Mouse (Mus musculus) hindbrain, embryonic 12.5 days (tissue): ENCODE results near the gene Rnf5. TPM values are rescaled to one million over a fixed set of nuclear protein-coding genes. Genes with fewer than 3 reads are reported as not detected.

Experiments
- ATAC-seq: fragments of 200-750 bp; cut with Nextera tagmentation; 2 replicates; pipeline ENCODE4 v1.8.0; 2017; ENCODE audit warnings: moderate TSS enrichment; ENCODE audit not compliant: low FRiP score
- H3K27ac ChIP-seq: fragments of 300-500 bp; sonication (generic); 2 replicates; pipeline ENCODE4 v1.5.1; 2016; ENCODE audit warnings: mild to moderate bottlenecking
- H3K27me3 ChIP-seq: fragments of 300-500 bp; sonication (generic); 2 replicates; pipeline ENCODE4 v1.6.1; 2016; ENCODE audit warnings: mild to moderate bottlenecking
- H3K36me3 ChIP-seq: fragments of 300-500 bp; sonication (generic); 2 replicates; pipeline ENCODE4 v1.6.1; 2016; ENCODE audit warnings: mild to moderate bottlenecking
- H3K4me1 ChIP-seq: fragments of 300-500 bp; sonication (generic); 2 replicates; pipeline ENCODE4 v1.6.1; 2016
- H3K4me2 ChIP-seq: fragments of 300-500 bp; sonication (generic); replicated peaks from 2 replicates; pipeline ENCODE4 v1.6.1; 2016; ENCODE audit warnings: mild to moderate bottlenecking
- H3K4me3 ChIP-seq: fragments of 300-500 bp; sonication (generic); 2 replicates; pipeline ENCODE4 v1.5.1; 2016; ENCODE audit warnings: mild to moderate bottlenecking
- H3K9ac ChIP-seq: fragments of 300-500 bp; sonication (generic); 2 replicates; pipeline ENCODE4 v1.6.1; 2016; ENCODE audit warnings: mild to moderate bottlenecking, moderate library complexity
- H3K9me3 ChIP-seq: fragments of 300-500 bp; sonication (generic); replicated peaks from 2 replicates; pipeline ENCODE4 v1.6.1; 2016; ENCODE audit warnings: mild to moderate bottlenecking
- WGBS: fragments of 180-500 bp; shearing (Covaris S2); methylation state at CpG from one replicate; pipeline ENCODE4 v1.1.7; 2016; 5-methylcytosine and 5-hydroxymethylcytosine counted together
- polyA plus RNA-seq: library from polyadenylated mRNA; unstranded; fragments of >200 nt; fragmentation: Nextera tagmentation; extraction: Ambion mirVana; gene quantifications from 2 replicates; pipeline ENCODE4 v1.2.1, GENCODE M21; 2016

Gene Rnf5
- polyA plus RNA-seq, 1 experiment from 2014 or later, result 214 TPM

- Histone ChIP-seq H3K27me3 (no peaks in the 10 kb centered on the region), H3K9me3 (no peaks in the 10 kb centered on the region), H3K4me3 (no peak overlapping the region), H3K27ac (no peak overlapping the region), H3K36me3 (no peaks in the 10 kb centered on the region), H3K4me1 (no peaks in the 10 kb centered on the region), H3K9ac (no peak overlapping the region), H3K4me2 (no peak overlapping the region)
- 26% methylated on average over 5 of the region's 5 CpGs for WGBS
- no peak for ATAC-seq
Measured at GRCm38 (mm10) chr17:34555483-34555882, 48.0 kb downstream of the Rnf5 start.

Other genes with a start within 250 kb of the Rnf5 start
- not detected in 2 replicates for gene Btnl2, start 248.9 kb downstream of the Rnf5 start, polyA plus RNA-seq
- not detected in 2 replicates for gene Btnl1, start 226.6 kb downstream of the Rnf5 start, polyA plus RNA-seq
- 1.9 and 2.5 TPM in 2 replicates for gene BC051142, start 204.9 kb downstream of the Rnf5 start, polyA plus RNA-seq
- not detected in 2 replicates for gene Btnl4, start 126.4 kb downstream of the Rnf5 start, polyA plus RNA-seq
- not detected in 2 replicates for gene Btnl6, start 86.3 kb downstream of the Rnf5 start, polyA plus RNA-seq
- gene Notch4, start 39.4 kb downstream of the Rnf5 start, polyA plus RNA-seq, result 8.9 and 13.1 TPM in 2 replicates
- gene Gpsm3, start 13.9 kb downstream of the Rnf5 start, polyA plus RNA-seq, result 3.5 and 4.3 TPM in 2 replicates
- gene Pbx2, start 12.4 kb downstream of the Rnf5 start, polyA plus RNA-seq, result 17.9 and 18.7 TPM in 2 replicates
- 1.9 and 2.9 TPM in 2 replicates for gene Ager, start 5.8 kb downstream of the Rnf5 start, polyA plus RNA-seq
- 76.9 and 79.0 TPM in 2 replicates for gene Agpat1, start 572 bp upstream of the Rnf5 start, polyA plus RNA-seq
- gene Egfl8, start 12.3 kb upstream of the Rnf5 start, polyA plus RNA-seq, result 5.3 and 7.4 TPM in 2 replicates
- gene Ppt2, start 24.8 kb upstream of the Rnf5 start, polyA plus RNA-seq, result 20.9 and 21.7 TPM in 2 replicates
- 3.0 and 3.1 TPM in 2 replicates for gene Prrt1, start 25.8 kb upstream of the Rnf5 start, polyA plus RNA-seq
- 15.7 and 16.2 TPM in 2 replicates for gene Fkbpl, start 41.1 kb upstream of the Rnf5 start, polyA plus RNA-seq
- 114 and 119 TPM in 2 replicates for gene Atf6b, start 43.5 kb upstream of the Rnf5 start, polyA plus RNA-seq
- 0.04 and 0.05 TPM in 2 replicates for gene Tnxb, start 66.8 kb upstream of the Rnf5 start, polyA plus RNA-seq
- not detected in 2 replicates for gene C4b, start 140.2 kb upstream of the Rnf5 start, polyA plus RNA-seq
- not detected in 2 replicates for gene Cyp21a1, start 200.9 kb upstream of the Rnf5 start, polyA plus RNA-seq
- 25.0 and 26.7 TPM in 2 replicates for gene Stk19, start 233.3 kb upstream of the Rnf5 start, polyA plus RNA-seq
- gene Dxo, start 233.3 kb upstream of the Rnf5 start, polyA plus RNA-seq, result 62.5 and 70.2 TPM in 2 replicates
- gene Skiv2l, start 246.5 kb upstream of the Rnf5 start, polyA plus RNA-seq, result 64.9 and 65.8 TPM in 2 replicates
- gene Nelfe, start 246.7 kb upstream of the Rnf5 start, polyA plus RNA-seq, result 95.2 and 111 TPM in 2 replicates